Mouse (Mus musculus): ENCODE measurements around the gene Plau. TPM values are rescaled to one million over a fixed set of nuclear protein-coding genes. Genes with fewer than 3 reads are reported as not detected.
A peak's percentile ranks its signal among the peaks of the same experiment; 100 is the strongest.

Plau gene
- total RNA-seq, 1 experiment: 13.7 TPM

DNA sequence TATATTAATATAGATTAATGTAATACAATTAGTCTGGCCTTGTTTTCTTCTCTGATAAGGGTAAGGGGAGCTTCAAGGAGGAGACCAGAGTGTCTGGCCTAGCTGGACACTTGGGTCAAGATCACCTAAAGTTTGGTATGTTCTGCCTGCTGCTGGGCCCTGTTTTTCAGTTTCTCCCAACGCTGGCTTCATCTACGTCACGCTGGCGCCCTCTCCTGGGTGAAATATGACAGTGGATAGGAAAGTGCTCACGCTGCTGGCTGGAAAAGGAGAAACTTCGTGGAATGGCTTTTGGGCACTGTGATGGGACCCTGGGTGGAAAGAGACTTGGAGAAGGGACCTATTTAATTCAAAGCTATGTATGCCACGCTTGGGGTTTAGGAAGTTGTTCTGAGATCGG, 36.8 kb downstream of the Plau start:
- H3K4me1 ChIP-seq (ENCODE audit: control insufficient read depth in 2 of 2, insufficient read depth in 2 of 2, low read length in 2 of 2, poor library complexity in 1 of 2): no peaks in the 10 kb centered on the region
- TF ChIP-seq MAFK (IDR thresholded peaks at IDR 0.05; ENCODE audit: insufficient read depth, low read depth, low read length) (no peak), ZC3H11A (IDR thresholded peaks at IDR 0.05; ENCODE audit: borderline replicate concordance, low read depth, low read length) (peak; percentile 95), CHD2 (IDR thresholded peaks at IDR 0.05; ENCODE audit: low read depth, low read length) (no peak), HCFC1 (IDR thresholded peaks at IDR 0.05; ENCODE audit: borderline replicate concordance, insufficient read depth, low read length) (no peak), ZNF384 (IDR thresholded peaks at IDR 0.05; ENCODE audit: low read depth, low read length) (no peak)
- no peak overlapping the region for H3K9ac ChIP-seq (ENCODE audit: insufficient read depth, low read depth, low read length, poor library complexity, severe bottlenecking)
- H3K27ac ChIP-seq (ENCODE audit: insufficient read depth, low read depth, low read length, poor library complexity, severe bottlenecking): no peak overlapping the region
- H3K36me3 ChIP-seq (ENCODE audit: control insufficient read depth, insufficient read depth, low read length, poor library complexity, severe bottlenecking): no peaks in the 10 kb centered on the region
- DNase-seq (ENCODE audit: low read depth, low spot score): peak; percentile 63
- H3K4me3 ChIP-seq (ENCODE audit: insufficient read depth in 1 of 2, low read depth in 1 of 2, low read length in 2 of 2, poor library complexity in 1 of 2, severe bottlenecking in 1 of 2): no peak overlapping the region
- no peaks in the 10 kb centered on the region for H3K9me3 ChIP-seq (ENCODE audit: control insufficient read depth, insufficient read depth, low read depth, low read length)
- in situ Hi-C loops (cut with MboI; ENCODE audit: low sequenced_read_pairs in 2 of 2, unreplicated experiment in 2 of 2): loop anchor here in 1 of 2 experiments (10.0 kb wide), 1 partner anchor 109 kb away; no protein-coding TSS in a partner anchor

DNA sequence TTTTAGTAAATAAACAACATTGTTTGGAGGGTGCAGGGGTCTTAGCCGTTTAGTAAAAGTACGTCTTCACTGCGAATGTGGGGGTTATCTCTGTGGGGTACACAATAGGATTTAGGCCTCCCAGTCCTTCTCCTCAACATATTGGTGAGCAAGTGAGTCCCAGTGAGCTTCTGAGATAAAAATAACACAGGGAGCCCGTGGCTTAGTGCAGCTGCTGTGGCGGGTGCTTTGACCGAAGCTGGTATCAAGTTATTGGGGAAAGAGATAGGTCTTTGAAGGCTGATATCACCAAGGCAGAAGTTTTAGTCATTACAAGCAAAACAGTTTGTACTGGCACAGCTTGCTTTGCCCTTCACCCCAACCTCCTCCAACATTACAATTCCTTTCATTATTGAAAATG, 37.5 kb downstream of the Plau start:
- Histone ChIP-seq H3K36me3 (ENCODE audit: control insufficient read depth, insufficient read depth, low read length, poor library complexity, severe bottlenecking) (no peaks in the 10 kb centered on the region), H3K9ac (ENCODE audit: insufficient read depth, low read depth, low read length, poor library complexity, severe bottlenecking) (no peak overlapping the region), H3K4me1 (ENCODE audit: control insufficient read depth in 2 of 2, insufficient read depth in 2 of 2, low read length in 2 of 2, poor library complexity in 1 of 2) (no peaks in the 10 kb centered on the region), H3K4me3 (ENCODE audit: insufficient read depth in 1 of 2, low read depth in 1 of 2, low read length in 2 of 2, poor library complexity in 1 of 2, severe bottlenecking in 1 of 2) (no peak overlapping the region), H3K9me3 (ENCODE audit: control insufficient read depth, insufficient read depth, low read depth, low read length) (no peaks in the 10 kb centered on the region), H3K27ac (ENCODE audit: insufficient read depth, low read depth, low read length, poor library complexity, severe bottlenecking) (no peak overlapping the region)
- TF ChIP-seq HCFC1 (IDR thresholded peaks at IDR 0.05; ENCODE audit: borderline replicate concordance, insufficient read depth, low read length): no peak
- no peak for TF ChIP-seq CHD2 (IDR thresholded peaks at IDR 0.05; ENCODE audit: low read depth, low read length)
- no peak for TF ChIP-seq ZC3H11A (IDR thresholded peaks at IDR 0.05; ENCODE audit: borderline replicate concordance, low read depth, low read length)
- no peak for TF ChIP-seq MAFK (IDR thresholded peaks at IDR 0.05; ENCODE audit: insufficient read depth, low read depth, low read length)
- no peak for TF ChIP-seq ZNF384 (IDR thresholded peaks at IDR 0.05; ENCODE audit: low read depth, low read length)
- in situ Hi-C loops (cut with MboI; ENCODE audit: low sequenced_read_pairs in 2 of 2, unreplicated experiment in 2 of 2): loop anchor here in 1 of 2 experiments (10.0 kb wide), 1 partner anchor 109 kb away; no protein-coding TSS in a partner anchor
- no peak for DNase-seq (ENCODE audit: low read depth, low spot score)

DNA sequence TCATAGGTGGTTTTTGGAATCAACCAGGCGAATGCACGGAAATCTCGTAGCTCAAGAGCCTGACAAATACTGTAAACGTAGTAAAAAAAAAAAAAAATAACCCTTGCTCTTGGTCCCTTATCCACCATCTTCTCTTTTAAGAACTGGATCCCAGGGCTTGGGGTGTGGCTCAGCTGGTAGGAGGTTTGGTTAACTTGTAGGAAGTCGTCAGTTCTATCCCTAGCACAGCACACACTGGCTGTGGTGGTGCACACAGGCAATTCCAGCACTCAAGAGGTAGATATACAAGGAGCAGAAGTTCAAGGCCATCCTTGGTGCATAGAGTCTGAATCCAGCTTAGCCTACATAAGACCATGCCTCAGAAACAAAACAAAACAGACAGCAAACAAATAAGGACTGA, 48.2 kb downstream of the Plau start:
- in situ Hi-C loops (cut with MboI; ENCODE audit: low sequenced_read_pairs in 2 of 2, unreplicated experiment in 2 of 2): no loop called here
- no peak overlapping the region for H3K27ac ChIP-seq (ENCODE audit: insufficient read depth, low read depth, low read length, poor library complexity, severe bottlenecking)
- no peak overlapping the region for H3K4me3 ChIP-seq (ENCODE audit: insufficient read depth in 1 of 2, low read depth in 1 of 2, low read length in 2 of 2, poor library complexity in 1 of 2, severe bottlenecking in 1 of 2)

DNA sequence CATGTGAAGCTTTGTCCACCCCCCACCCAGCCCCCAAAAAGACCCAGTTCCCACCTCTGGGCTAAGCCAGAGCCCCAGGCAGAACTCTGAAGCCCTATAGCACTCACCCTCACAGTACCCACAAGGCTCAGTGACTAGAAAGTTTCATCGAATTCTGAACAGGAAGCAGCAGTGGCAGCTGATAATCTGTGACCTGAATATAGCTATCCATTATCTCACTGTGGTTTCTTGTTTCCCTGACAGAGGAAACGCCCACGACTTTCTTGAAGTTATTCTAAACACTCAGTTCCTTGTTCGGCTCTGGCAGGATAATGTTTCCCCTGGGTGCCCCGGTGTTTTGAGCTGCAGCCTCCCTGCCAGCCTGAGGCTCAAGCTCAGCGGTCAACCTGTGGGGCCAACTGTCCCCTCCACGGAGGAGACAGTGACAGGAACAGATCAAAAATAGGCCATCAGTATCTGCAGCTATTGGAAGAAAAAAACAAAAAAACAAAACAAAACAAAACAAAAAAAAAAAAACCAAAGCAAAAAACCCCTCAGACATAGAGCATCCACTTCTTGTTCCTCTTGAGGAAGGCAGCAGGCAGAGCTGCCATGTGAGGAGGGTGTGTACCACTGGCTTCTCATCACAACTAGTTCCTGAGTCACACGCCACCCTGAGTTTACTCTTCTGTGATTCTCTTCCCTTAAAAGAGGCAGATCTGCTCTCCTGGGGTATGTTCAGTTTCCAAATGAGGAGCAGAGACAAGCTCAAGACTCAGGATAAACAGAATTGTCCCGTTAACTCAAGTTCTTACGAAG, 48.8 kb downstream of the Plau start:
- no peak for DNase-seq (ENCODE audit: low read depth, low spot score)
- no peaks in the 10 kb centered on the region for H3K9me3 ChIP-seq (ENCODE audit: control insufficient read depth, insufficient read depth, low read depth, low read length)
- in situ Hi-C loops (cut with MboI; ENCODE audit: low sequenced_read_pairs in 2 of 2, unreplicated experiment in 2 of 2): no loop called here
- no peak overlapping the region for H3K4me3 ChIP-seq (ENCODE audit: insufficient read depth in 1 of 2, low read depth in 1 of 2, low read length in 2 of 2, poor library complexity in 1 of 2, severe bottlenecking in 1 of 2)
- no peak overlapping the region for H3K27ac ChIP-seq (ENCODE audit: insufficient read depth, low read depth, low read length, poor library complexity, severe bottlenecking)
- H3K9ac ChIP-seq (ENCODE audit: insufficient read depth, low read depth, low read length, poor library complexity, severe bottlenecking): no peak overlapping the region
- TF ChIP-seq CHD2 (IDR thresholded peaks at IDR 0.05; ENCODE audit: low read depth, low read length) (no peak), ZNF384 (IDR thresholded peaks at IDR 0.05; ENCODE audit: low read depth, low read length) (no peak), HCFC1 (IDR thresholded peaks at IDR 0.05; ENCODE audit: borderline replicate concordance, insufficient read depth, low read length) (no peak), MAFK (IDR thresholded peaks at IDR 0.05; ENCODE audit: insufficient read depth, low read depth, low read length) (no peak), ZC3H11A (IDR thresholded peaks at IDR 0.05; ENCODE audit: borderline replicate concordance, low read depth, low read length) (no peak)
- peaks cover 0 to 14% of the 10 kb centered on the region in 2 experiments; a peak in 2 of 4 replicates for H3K4me1 ChIP-seq (ENCODE audit: control insufficient read depth in 2 of 2, insufficient read depth in 2 of 2, low read length in 2 of 2, poor library complexity in 1 of 2)
- H3K36me3 ChIP-seq (ENCODE audit: control insufficient read depth, insufficient read depth, low read length, poor library complexity, severe bottlenecking): no peaks in the 10 kb centered on the region

More for the DNA sequence above, 48.2 kb downstream of the Plau start:
- Histone ChIP-seq H3K9me3 (ENCODE audit: control insufficient read depth, insufficient read depth, low read depth, low read length) (no peaks in the 10 kb centered on the region), H3K36me3 (ENCODE audit: control insufficient read depth, insufficient read depth, low read length, poor library complexity, severe bottlenecking) (no peaks in the 10 kb centered on the region), H3K4me1 (ENCODE audit: control insufficient read depth in 2 of 2, insufficient read depth in 2 of 2, low read length in 2 of 2, poor library complexity in 1 of 2) (peaks cover 0 to 14% of the 10 kb centered on the region in 2 experiments; a peak in 2 of 4 replicates), H3K9ac (ENCODE audit: insufficient read depth, low read depth, low read length, poor library complexity, severe bottlenecking) (no peak overlapping the region)
- TF ChIP-seq HCFC1 (IDR thresholded peaks at IDR 0.05; ENCODE audit: borderline replicate concordance, insufficient read depth, low read length) (no peak), ZNF384 (IDR thresholded peaks at IDR 0.05; ENCODE audit: low read depth, low read length) (no peak), MAFK (IDR thresholded peaks at IDR 0.05; ENCODE audit: insufficient read depth, low read depth, low read length) (no peak), ZC3H11A (IDR thresholded peaks at IDR 0.05; ENCODE audit: borderline replicate concordance, low read depth, low read length) (no peak), CHD2 (IDR thresholded peaks at IDR 0.05; ENCODE audit: low read depth, low read length) (no peak)
- DNase-seq (ENCODE audit: low read depth, low spot score): no peak
